Mouse (Mus musculus): ENCODE measurements at regions not wholly inside any gene's neighbourhood (a gene's known extent, or its start where the extent isn't known, plus 50 kb on each side); places are given as distances from the start of the nearest gene placed in this dataset.

GRCm38 (mm10) chr10:37377258-37378001 is 238.7 kb upstream of the Marcks start:
- ATAC-seq (replicated peaks; ENCODE audit: extremely low read depth, insufficient read depth, low FRiP score) = no peak
- 87% methylated on average over 1 of the region's 1 CpGs for WGBS
- no peak overlapping the region for H3K4me3 ChIP-seq (ENCODE audit: low read length)
- peaks cover 5% of the 10 kb centered on the region; the same call in 1 of the 2 replicates for H3K4me1 ChIP-seq (ENCODE audit: control insufficient read depth, insufficient read depth, low read length)
- no peak overlapping the region for H3K4me2 ChIP-seq (ENCODE audit: low read depth, low read length)
- H3K9me3 ChIP-seq (replicated peaks; ENCODE audit: control insufficient read depth, low read length) = no peaks in the 10 kb centered on the region
- no peaks in the 10 kb centered on the region for H3K36me3 ChIP-seq (ENCODE audit: control insufficient read depth, insufficient read depth)
- H3K27ac ChIP-seq (ENCODE audit: low read length) = no peak overlapping the region
- H3K9ac ChIP-seq (ENCODE audit: low read length) = no peak overlapping the region
- no peaks in the 10 kb centered on the region for H3K27me3 ChIP-seq (ENCODE audit: control insufficient read depth, insufficient read depth, low read length)

GRCm38 (mm10) chr10:37376172-37376571 is 237.5 kb upstream of the Marcks start:
- no peak for ATAC-seq (replicated peaks; ENCODE audit: extremely low read depth, insufficient read depth, low FRiP score)
- Histone ChIP-seq H3K4me2 (ENCODE audit: low read depth, low read length) (no peak overlapping the region), H3K4me3 (ENCODE audit: low read length) (no peak overlapping the region), H3K4me1 (ENCODE audit: control insufficient read depth, insufficient read depth, low read length) (peaks cover 5% of the 10 kb centered on the region; the same call in 1 of the 2 replicates), H3K27ac (ENCODE audit: low read length) (no peak overlapping the region), H3K36me3 (ENCODE audit: control insufficient read depth, insufficient read depth) (no peaks in the 10 kb centered on the region), H3K9me3 (replicated peaks; ENCODE audit: control insufficient read depth, low read length) (no peaks in the 10 kb centered on the region), H3K9ac (ENCODE audit: low read length) (no peak overlapping the region), H3K27me3 (ENCODE audit: control insufficient read depth, insufficient read depth, low read length) (no peaks in the 10 kb centered on the region)
- 75% methylated on average over 1 of the region's 1 CpGs for WGBS

GRCm38 (mm10) chr10:37375648-37376047 is 236.9 kb upstream of the Marcks start:
- no peak overlapping the region for H3K9ac ChIP-seq (ENCODE audit: low read length)
- no peak overlapping the region for H3K4me3 ChIP-seq (ENCODE audit: low read length)
- no peaks in the 10 kb centered on the region for H3K36me3 ChIP-seq (ENCODE audit: control insufficient read depth, insufficient read depth)
- no peaks in the 10 kb centered on the region for H3K27me3 ChIP-seq (ENCODE audit: control insufficient read depth, insufficient read depth, low read length)
- no peak for ATAC-seq (replicated peaks; ENCODE audit: extremely low read depth, insufficient read depth, low FRiP score)
- H3K27ac ChIP-seq (ENCODE audit: low read length) = no peak overlapping the region
- H3K4me2 ChIP-seq (ENCODE audit: low read depth, low read length) = no peak overlapping the region
- peaks cover 5% of the 10 kb centered on the region; the same call in 1 of the 2 replicates for H3K4me1 ChIP-seq (ENCODE audit: control insufficient read depth, insufficient read depth, low read length)
- WGBS = 83% methylated on average over 1 of the region's 1 CpGs
- no peaks in the 10 kb centered on the region for H3K9me3 ChIP-seq (replicated peaks; ENCODE audit: control insufficient read depth, low read length)

- Histone ChIP-seq H3K4me2 (ENCODE audit: low read depth, low read length) (no peak overlapping the region), H3K9ac (ENCODE audit: low read length) (no peak overlapping the region), H3K36me3 (ENCODE audit: control insufficient read depth, insufficient read depth) (no peaks in the 10 kb centered on the region), H3K4me1 (ENCODE audit: control insufficient read depth, insufficient read depth, low read length) (no peaks in the 10 kb centered on the region), H3K4me3 (ENCODE audit: low read length) (no peak overlapping the region), H3K9me3 (replicated peaks; ENCODE audit: control insufficient read depth, low read length) (no peaks in the 10 kb centered on the region), H3K27me3 (ENCODE audit: control insufficient read depth, insufficient read depth, low read length) (no peaks in the 10 kb centered on the region), H3K27ac (ENCODE audit: low read length) (no peak overlapping the region)
- WGBS = 82% methylated on average over 5 of the region's 5 CpGs
- no peak for ATAC-seq (replicated peaks; ENCODE audit: extremely low read depth, insufficient read depth, low FRiP score)
These were observed 230.4 kb upstream of the Marcks start for GRCm38 (mm10) chr10:37368997-37369679.

GRCm38 (mm10) chr10:37367796-37368195 is 229.1 kb upstream of the Marcks start:
- Histone ChIP-seq H3K4me3 (ENCODE audit: low read length) (no peak overlapping the region), H3K4me2 (ENCODE audit: low read depth, low read length) (no peak overlapping the region), H3K27me3 (ENCODE audit: control insufficient read depth, insufficient read depth, low read length) (no peaks in the 10 kb centered on the region), H3K4me1 (ENCODE audit: control insufficient read depth, insufficient read depth, low read length) (no peaks in the 10 kb centered on the region), H3K9ac (ENCODE audit: low read length) (no peak overlapping the region), H3K9me3 (replicated peaks; ENCODE audit: control insufficient read depth, low read length) (no peaks in the 10 kb centered on the region), H3K36me3 (ENCODE audit: control insufficient read depth, insufficient read depth) (no peaks in the 10 kb centered on the region), H3K27ac (ENCODE audit: low read length) (no peak overlapping the region)
- 88% methylated on average over 4 of the region's 4 CpGs for WGBS
- ATAC-seq (replicated peaks; ENCODE audit: extremely low read depth, insufficient read depth, low FRiP score) = no peak

- no peak overlapping the region for H3K4me3 ChIP-seq (ENCODE audit: low read length)
- H3K27ac ChIP-seq (ENCODE audit: low read length) = no peak overlapping the region
- 71% methylated on average over 4 of the region's 4 CpGs for WGBS
- H3K9ac ChIP-seq (ENCODE audit: low read length) = no peak overlapping the region
- H3K9me3 ChIP-seq (replicated peaks; ENCODE audit: control insufficient read depth, low read length) = no peaks in the 10 kb centered on the region
- no peaks in the 10 kb centered on the region for H3K4me1 ChIP-seq (ENCODE audit: control insufficient read depth, insufficient read depth, low read length)
- no peak for ATAC-seq (replicated peaks; ENCODE audit: extremely low read depth, insufficient read depth, low FRiP score)
- no peaks in the 10 kb centered on the region for H3K36me3 ChIP-seq (ENCODE audit: control insufficient read depth, insufficient read depth)
- H3K27me3 ChIP-seq (ENCODE audit: control insufficient read depth, insufficient read depth, low read length) = no peaks in the 10 kb centered on the region
- H3K4me2 ChIP-seq (ENCODE audit: low read depth, low read length) = no peak overlapping the region
These were observed 225.8 kb upstream of the Marcks start for GRCm38 (mm10) chr10:37364506-37364905.

- Histone ChIP-seq H3K4me1 (ENCODE audit: control insufficient read depth, insufficient read depth, low read length) (peaks cover 4% of the 10 kb centered on the region; the same call in 1 of the 2 replicates), H3K4me3 (ENCODE audit: low read length) (no peak overlapping the region), H3K36me3 (ENCODE audit: control insufficient read depth, insufficient read depth) (no peaks in the 10 kb centered on the region), H3K27me3 (ENCODE audit: control insufficient read depth, insufficient read depth, low read length) (no peaks in the 10 kb centered on the region), H3K9ac (ENCODE audit: low read length) (no peak overlapping the region), H3K4me2 (ENCODE audit: low read depth, low read length) (no peak overlapping the region), H3K9me3 (replicated peaks; ENCODE audit: control insufficient read depth, low read length) (no peaks in the 10 kb centered on the region), H3K27ac (ENCODE audit: low read length) (no peak overlapping the region)
- WGBS = 86% methylated on average over 3 of the region's 3 CpGs
- ATAC-seq (replicated peaks; ENCODE audit: extremely low read depth, insufficient read depth, low FRiP score) = no peak
These were observed 222.3 kb upstream of the Marcks start for GRCm38 (mm10) chr10:37360985-37361384.

- Histone ChIP-seq H3K9ac (ENCODE audit: low read length) (no peak overlapping the region), H3K9me3 (replicated peaks; ENCODE audit: control insufficient read depth, low read length) (no peaks in the 10 kb centered on the region), H3K4me3 (ENCODE audit: low read length) (no peak overlapping the region), H3K36me3 (ENCODE audit: control insufficient read depth, insufficient read depth) (no peaks in the 10 kb centered on the region), H3K4me2 (ENCODE audit: low read depth, low read length) (no peak overlapping the region), H3K27me3 (ENCODE audit: control insufficient read depth, insufficient read depth, low read length) (no peaks in the 10 kb centered on the region), H3K27ac (ENCODE audit: low read length) (no peak overlapping the region), H3K4me1 (ENCODE audit: control insufficient read depth, insufficient read depth, low read length) (peaks cover 4% of the 10 kb centered on the region; the same call in 1 of the 2 replicates)
- ATAC-seq (replicated peaks; ENCODE audit: extremely low read depth, insufficient read depth, low FRiP score) = no peak
These were observed 220.2 kb upstream of the Marcks start for GRCm38 (mm10) chr10:37358900-37359299.

- H3K9me3 ChIP-seq (replicated peaks; ENCODE audit: control insufficient read depth, low read length) = no peaks in the 10 kb centered on the region
- no peak overlapping the region for H3K4me3 ChIP-seq (ENCODE audit: low read length)
- no peak overlapping the region for H3K27ac ChIP-seq (ENCODE audit: low read length)
- H3K4me2 ChIP-seq (ENCODE audit: low read depth, low read length) = no peak overlapping the region
- ATAC-seq (replicated peaks; ENCODE audit: extremely low read depth, insufficient read depth, low FRiP score) = no peak
- 69% methylated on average over 5 of the region's 5 CpGs for WGBS
- no peaks in the 10 kb centered on the region for H3K36me3 ChIP-seq (ENCODE audit: control insufficient read depth, insufficient read depth)
- peaks cover 4% of the 10 kb centered on the region; the same call in 1 of the 2 replicates for H3K4me1 ChIP-seq (ENCODE audit: control insufficient read depth, insufficient read depth, low read length)
- no peaks in the 10 kb centered on the region for H3K27me3 ChIP-seq (ENCODE audit: control insufficient read depth, insufficient read depth, low read length)
- H3K9ac ChIP-seq (ENCODE audit: low read length) = no peak overlapping the region
These were observed 219.6 kb upstream of the Marcks start for GRCm38 (mm10) chr10:37358334-37358733.

Measured in heart, embryonic 16.5 days (tissue).